ENCODE assay signal across 19 mouse cellular contexts in the genomic region with DNA sequence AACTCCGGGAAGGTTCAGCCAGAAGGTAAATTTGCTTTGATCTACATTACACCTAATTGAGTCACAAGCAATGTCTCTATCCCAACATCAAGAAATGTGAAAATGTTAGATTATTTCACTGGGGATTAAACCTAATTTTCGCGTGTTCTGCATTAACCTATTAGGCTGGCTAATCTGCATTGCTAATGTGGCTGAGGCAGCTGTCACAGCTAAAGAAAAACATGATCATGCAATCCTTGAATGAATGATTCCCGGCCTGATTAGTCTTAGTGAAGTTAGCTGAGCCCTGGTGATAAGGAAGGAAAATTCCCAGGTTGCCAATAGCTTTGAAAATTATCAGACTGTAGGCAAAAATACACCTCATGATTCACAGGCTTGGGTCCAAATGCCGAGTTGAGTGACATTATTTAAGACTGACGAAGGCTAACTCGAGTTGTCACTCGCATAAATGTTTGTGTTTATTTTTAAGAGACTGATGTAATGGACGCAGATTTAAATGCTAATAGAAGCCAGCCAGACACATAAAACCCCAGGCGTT.
DNase-seq lines count a peak whose midpoint lies in the region; ATAC-seq and TF ChIP-seq lines count a peak whose summit lies in the region.
"Had no signal": no experiment of that assay in that cellular context is flagged by ENCODE, and none has a peak within 500 bp of the region (broad histone marks: within the 10 kb centered on the region; RNA-seq: fewer than 3 reads in every experiment).

No protein-coding gene starts in this region.

- H3K36me3 ChIP-seq in midbrain, embryonic 10.5 days, result no peaks in the 10 kb centered on the region
- H3K36me3 ChIP-seq in midbrain, postnatal 0 days (ENCODE audit: insufficient read depth, low read length), result no peaks in the 10 kb centered on the region
- no peaks in the 10 kb centered on the region for H3K36me3 ChIP-seq in hindbrain, embryonic 12.5 days
- H3K36me3 ChIP-seq in midbrain, embryonic 13.5 days, result no peaks in the 10 kb centered on the region
- no peaks in the 10 kb centered on the region for H3K36me3 ChIP-seq in heart, adult 2 months (ENCODE audit: control insufficient read depth, insufficient read depth, low read length)
- no peaks in the 10 kb centered on the region for H3K36me3 ChIP-seq in kidney, embryonic 14.5 days (ENCODE audit: control insufficient read depth, insufficient read depth, low read length)
- H3K36me3 ChIP-seq: embryonic facial prominence, embryonic 12.5 days; limb, embryonic 10.5 days had no signal

- no peak for TF ChIP-seq POLR2A in heart, adult 2 months (IDR thresholded peaks at IDR 0.05; ENCODE audit: insufficient read depth, low read depth, low read length)

- WGBS in midbrain, embryonic 10.5 days, result 39% methylated on average over 10 of the region's 10 CpGs
- 25% methylated on average over 10 of the region's 10 CpGs for WGBS in midbrain, postnatal 0 days
- 39% methylated on average over 10 of the region's 10 CpGs for WGBS in hindbrain, embryonic 12.5 days
- 16% methylated on average over 10 of the region's 10 CpGs for WGBS in midbrain, embryonic 13.5 days
- WGBS in heart, adult 2 months, result 56% methylated on average over 10 of the region's 10 CpGs
- WGBS in kidney, embryonic 14.5 days, result 76% methylated on average over 10 of the region's 10 CpGs

- H3K27ac ChIP-seq in midbrain, embryonic 10.5 days (replicated peaks), result peak overlapping the region; percentile 74
- H3K27ac ChIP-seq in midbrain, postnatal 0 days (ENCODE audit: low read depth, low read length), result no peak overlapping the region
- H3K27ac ChIP-seq in hindbrain, embryonic 12.5 days, result peak overlapping the region; percentile 74
- peak overlapping the region; percentile 85 for H3K27ac ChIP-seq in midbrain, embryonic 13.5 days
- no peak overlapping the region for H3K27ac ChIP-seq in heart, adult 2 months
- H3K27ac ChIP-seq in kidney, embryonic 14.5 days (ENCODE audit: low read depth, low read length), result no peak overlapping the region
- H3K27ac ChIP-seq: embryonic facial prominence, embryonic 12.5 days; limb, embryonic 10.5 days had no signal

- no peak for DNase-seq in midbrain, embryonic 10.5 days (ENCODE audit: low spot score)
- no peak for DNase-seq in midbrain, postnatal 0 days (ENCODE audit: low spot score)
- no peak for DNase-seq in adrenal gland, postnatal 4 days (ENCODE audit: low spot score in 2 of 2)
- DNase-seq in heart, adult 2 months, result no peak
- DNase-seq: adrenal gland, postnatal 10 days; cerebellum, adult 18-20 months; heart, postnatal 36 days; layer of hippocampus, postnatal 36 days; lung, embryonic 14.5 days; right cerebral cortex, postnatal 14 days; thymus, postnatal 4 days had no signal

- intact Hi-C loops in heart, adult 2 months (cut with DNase I), result no loop called here

- H3K4me2 ChIP-seq in midbrain, postnatal 0 days (ENCODE audit: low read depth, low read length, poor library complexity, severe bottlenecking), result no peak overlapping the region
- H3K4me2 ChIP-seq in hindbrain, embryonic 12.5 days (replicated peaks), result no peak overlapping the region
- H3K4me2 ChIP-seq in midbrain, embryonic 13.5 days (replicated peaks), result peak overlapping the region; percentile 14; the same call in 1 of the 2 replicates
- no peak overlapping the region for H3K4me2 ChIP-seq in kidney, embryonic 14.5 days (replicated peaks; ENCODE audit: low read depth, low read length)
- H3K4me2 ChIP-seq: embryonic facial prominence, embryonic 12.5 days; heart, embryonic 11.5 days; liver, embryonic 11.5 days; lung, embryonic 14.5 days had no signal

- TF ChIP-seq EP300 in heart, adult 2 months (IDR thresholded peaks at IDR 0.05; ENCODE audit: insufficient read depth, low read depth, low read length), result no peak

- peak overlapping the region; percentile 3; the same call in 1 of the 2 replicates for H3K4me3 ChIP-seq in midbrain, embryonic 10.5 days
- H3K4me3 ChIP-seq in midbrain, postnatal 0 days (ENCODE audit: low read depth, low read length), result no peak overlapping the region
- H3K4me3 ChIP-seq in hindbrain, embryonic 12.5 days, result no peak overlapping the region
- H3K4me3 ChIP-seq in midbrain, embryonic 13.5 days (replicated peaks), result no peak overlapping the region
- no peak overlapping the region for H3K4me3 ChIP-seq in heart, adult 2 months
- H3K4me3 ChIP-seq in kidney, embryonic 14.5 days (ENCODE audit: low read length), result no peak overlapping the region
- H3K4me3 ChIP-seq: embryonic facial prominence, embryonic 12.5 days; limb, embryonic 10.5 days had no signal

- peaks cover 74% of the 10 kb centered on the region for H3K4me1 ChIP-seq in midbrain, embryonic 10.5 days
- 0 out of 2 replicates have a peak, but pooled peaks cover 5% of the 10 kb centered on the region for H3K4me1 ChIP-seq in midbrain, postnatal 0 days (ENCODE audit: insufficient read depth, low read length)
- peaks cover 30% of the 10 kb centered on the region for H3K4me1 ChIP-seq in hindbrain, embryonic 12.5 days
- peaks cover 53% of the 10 kb centered on the region for H3K4me1 ChIP-seq in midbrain, embryonic 13.5 days (replicated peaks)
- no peaks in the 10 kb centered on the region for H3K4me1 ChIP-seq in heart, adult 2 months (ENCODE audit: control insufficient read depth, insufficient read depth, low read length)
- no peaks in the 10 kb centered on the region for H3K4me1 ChIP-seq in kidney, embryonic 14.5 days (ENCODE audit: control insufficient read depth, insufficient read depth, low read length)

- H3K9ac ChIP-seq in midbrain, postnatal 0 days (replicated peaks; ENCODE audit: low read length, poor library complexity, severe bottlenecking), result no peak overlapping the region
- no peak overlapping the region for H3K9ac ChIP-seq in hindbrain, embryonic 12.5 days
- no peak overlapping the region for H3K9ac ChIP-seq in midbrain, embryonic 13.5 days (replicated peaks)
- H3K9ac ChIP-seq in heart, adult 2 months (ENCODE audit: low read depth, low read length), result no peak overlapping the region
- H3K9ac ChIP-seq in kidney, embryonic 14.5 days (ENCODE audit: low read depth, low read length), result no peak overlapping the region
- H3K9ac ChIP-seq: embryonic facial prominence, embryonic 12.5 days; lung, embryonic 14.5 days had no signal

- ATAC-seq in midbrain, postnatal 0 days (ENCODE audit: low FRiP score), result no peak
- ATAC-seq in hindbrain, embryonic 12.5 days (ENCODE audit: low FRiP score), result peak; percentile 59
- peak; percentile 43 for ATAC-seq in midbrain, embryonic 13.5 days
- no peak for ATAC-seq in kidney, embryonic 14.5 days (ENCODE audit: low FRiP score, low TSS enrichment)
- ATAC-seq: intestine, embryonic 16.5 days had no signal

- no peaks in the 10 kb centered on the region for H3K79me2 ChIP-seq in heart, adult 2 months (replicated peaks; ENCODE audit: control insufficient read depth, insufficient read depth, low read length)

- no peaks in the 10 kb centered on the region for H3K9me3 ChIP-seq in midbrain, embryonic 10.5 days (replicated peaks)
- H3K9me3 ChIP-seq in midbrain, postnatal 0 days (ENCODE audit: low read length), result no peaks in the 10 kb centered on the region
- H3K9me3 ChIP-seq in hindbrain, embryonic 12.5 days (replicated peaks), result no peaks in the 10 kb centered on the region
- H3K9me3 ChIP-seq in midbrain, embryonic 13.5 days, result no peaks in the 10 kb centered on the region
- H3K9me3 ChIP-seq in kidney, embryonic 14.5 days (ENCODE audit: control insufficient read depth, low read length), result no peaks in the 10 kb centered on the region
- H3K9me3 ChIP-seq: embryonic facial prominence, embryonic 12.5 days; limb, embryonic 10.5 days had no signal

- TF ChIP-seq CTCF in midbrain, postnatal 0 days (IDR thresholded peaks at IDR 0.05), result no peak
- no peak for TF ChIP-seq CTCF in heart, adult 2 months (IDR thresholded peaks at IDR 0.05)

- H3K27me3 ChIP-seq in midbrain, embryonic 10.5 days (ENCODE audit: low read depth, poor library complexity, severe bottlenecking), result peaks cover 85% of the 10 kb centered on the region
- peaks cover 5% of the 10 kb centered on the region; the same call in 1 of the 2 replicates for H3K27me3 ChIP-seq in midbrain, postnatal 0 days (ENCODE audit: insufficient read depth, low read length)
- H3K27me3 ChIP-seq in hindbrain, embryonic 12.5 days, result peaks cover 9% of the 10 kb centered on the region
- peaks cover 42% of the 10 kb centered on the region for H3K27me3 ChIP-seq in midbrain, embryonic 13.5 days
- no peaks in the 10 kb centered on the region for H3K27me3 ChIP-seq in heart, adult 2 months (ENCODE audit: control insufficient read depth, insufficient read depth, low read length)
- no peaks in the 10 kb centered on the region; the same call in 1 of the 2 replicates for H3K27me3 ChIP-seq in kidney, embryonic 14.5 days (ENCODE audit: control insufficient read depth, insufficient read depth, low read length)
- H3K27me3 ChIP-seq: embryonic facial prominence, embryonic 12.5 days had no signal

Comparison
In these comparisons a context has a peak if more than half of its experiments do, and no peak if none do; other contexts are left out.
1. H3K27ac ChIP-seq: peak in midbrain, embryonic 10.5 days (single experiment), hindbrain, embryonic 12.5 days (single experiment) and midbrain, embryonic 13.5 days (single experiment); none in midbrain, postnatal 0 days (single experiment), heart, adult 2 months (single experiment) and kidney, embryonic 14.5 days (single experiment).
2. ATAC-seq: peak in hindbrain, embryonic 12.5 days (single experiment) and midbrain, embryonic 13.5 days (single experiment); none in midbrain, postnatal 0 days (single experiment) and kidney, embryonic 14.5 days (single experiment).